Comparison of ENCODE assay signal across 7 mouse cellular contexts in the genomic region with DNA sequence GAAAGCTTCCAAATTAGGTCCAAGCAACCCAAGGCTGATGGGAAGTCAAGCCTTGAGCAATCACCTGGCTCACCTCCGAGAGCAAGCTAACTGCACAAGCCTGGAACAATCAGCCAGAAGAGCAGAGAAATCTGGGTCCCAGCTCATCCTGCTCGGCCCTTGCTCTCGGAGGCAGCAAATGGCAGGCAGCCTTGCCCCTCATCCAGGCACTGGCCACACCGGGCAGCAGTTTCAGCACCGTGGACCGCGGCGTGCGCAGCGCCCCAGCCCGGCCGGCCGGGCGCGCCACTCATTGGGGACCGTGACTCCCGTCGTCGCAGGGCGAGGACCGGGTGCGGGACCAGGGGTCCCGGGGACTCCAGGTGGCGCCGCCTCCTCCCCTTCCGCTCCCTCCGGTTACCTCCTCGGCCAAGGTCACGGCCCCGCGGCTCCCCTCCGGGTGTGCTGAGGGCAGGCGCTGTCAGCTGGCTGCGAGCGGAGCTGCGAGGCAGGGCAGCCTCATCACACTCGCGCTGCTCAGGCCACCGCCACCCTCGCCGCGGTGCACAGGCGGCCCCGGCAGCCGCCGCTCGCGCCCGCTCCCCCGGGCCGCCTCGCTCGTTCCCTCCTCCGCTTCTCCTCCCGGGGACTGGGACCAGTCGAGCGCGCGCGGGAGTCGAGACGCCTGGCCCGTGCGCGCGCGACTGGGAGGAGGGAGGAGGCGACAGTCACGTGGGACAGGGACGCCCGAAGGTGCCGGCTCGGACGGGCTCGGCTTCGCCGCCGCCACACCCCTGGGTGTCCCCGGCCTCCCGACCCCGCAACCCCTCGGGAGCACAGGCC. TPM values are rescaled to one million over a fixed set of nuclear protein-coding genes. Genes with fewer than 3 reads are reported as not detected.
DNase-seq lines count a peak whose midpoint lies in the region; ATAC-seq and TF ChIP-seq lines count a peak whose summit lies in the region.

Gene Rgs7, minus strand, starts transcription at position 640 of the 822 bp plus-strand sequence.

- peak; percentile 87 for ATAC-seq in embryonic facial prominence, embryonic 15.5 days (ENCODE audit: insufficient number of reproducible peaks, low FRiP score, low TSS enrichment, low read depth)
- peak; percentile 54; the same call in 1 of the 2 replicates for ATAC-seq in heart, embryonic 13.5 days (ENCODE audit: extremely low read depth, insufficient number of reproducible peaks, low FRiP score, low TSS enrichment)
- peak; percentile 89 for ATAC-seq in kidney, postnatal 0 days (replicated peaks; ENCODE audit: low FRiP score, low read depth)
- ATAC-seq in midbrain, postnatal 0 days (ENCODE audit: low FRiP score) = peak; percentile 91
- ATAC-seq in stomach, embryonic 16.5 days (ENCODE audit: insufficient read depth, low FRiP score) = peak; percentile 90

- TF ChIP-seq POLR2A in liver, adult 2 months (IDR thresholded peaks at IDR 0.05; ENCODE audit: extremely low read depth, insufficient read depth, low read length) = no peak

- peak; percentile 74 for DNase-seq in brain, embryonic 18.5 days (ENCODE audit: low read depth, low spot score)
- peak; percentile 61 for DNase-seq in kidney, postnatal 0 days (ENCODE audit: low spot score)
- peak; percentile 13 for DNase-seq in liver, adult 2 months (ENCODE audit: extremely low read depth, low read depth, low spot score)
- DNase-seq in midbrain, postnatal 0 days (ENCODE audit: low spot score) = peak; percentile 85

- peak within 1 kb of the TSS; percentile 62 for H3K4me3 ChIP-seq in embryonic facial prominence, embryonic 15.5 days (replicated peaks)
- H3K4me3 ChIP-seq in heart, embryonic 13.5 days = peak within 1 kb of the TSS; percentile 72
- H3K4me3 ChIP-seq in kidney, postnatal 0 days (replicated peaks; ENCODE audit: low read depth, low read length) = peak within 1 kb of the TSS; percentile 53
- H3K4me3 ChIP-seq in liver, adult 2 months (ENCODE audit: insufficient read depth, low read depth, low read length) = peak within 1 kb of the TSS; percentile 64
- H3K4me3 ChIP-seq in midbrain, postnatal 0 days (ENCODE audit: low read depth, low read length) = peak within 1 kb of the TSS; percentile 92
- H3K4me3 ChIP-seq in stomach, embryonic 16.5 days (replicated peaks; ENCODE audit: low read length) = peak within 1 kb of the TSS; percentile 49

- no peaks in the 10 kb centered on the region for H3K79me2 ChIP-seq in liver, adult 2 months (ENCODE audit: control insufficient read depth, insufficient read depth, low read length)

- peak within 1 kb of the TSS; percentile 99 for H3K4me2 ChIP-seq in embryonic facial prominence, embryonic 15.5 days (replicated peaks)
- peak within 1 kb of the TSS; percentile 99 for H3K4me2 ChIP-seq in heart, embryonic 13.5 days
- peak within 1 kb of the TSS; percentile 98 for H3K4me2 ChIP-seq in kidney, postnatal 0 days (ENCODE audit: low read length)
- peak within 1 kb of the TSS; percentile 58 for H3K4me2 ChIP-seq in midbrain, postnatal 0 days (ENCODE audit: low read depth, low read length, poor library complexity, severe bottlenecking)
- H3K4me2 ChIP-seq in stomach, embryonic 16.5 days (ENCODE audit: low read depth, low read length) = peak within 1 kb of the TSS; percentile 78

- no peaks in the 10 kb centered on the region for H3K36me3 ChIP-seq in embryonic facial prominence, embryonic 15.5 days
- H3K36me3 ChIP-seq in heart, embryonic 13.5 days = no peaks in the 10 kb centered on the region
- no peaks in the 10 kb centered on the region for H3K36me3 ChIP-seq in kidney, postnatal 0 days (ENCODE audit: insufficient read depth, low read length)
- H3K36me3 ChIP-seq in liver, adult 2 months (ENCODE audit: control insufficient read depth, insufficient read depth, low read length) = no peaks in the 10 kb centered on the region
- no peaks in the 10 kb centered on the region for H3K36me3 ChIP-seq in midbrain, postnatal 0 days (ENCODE audit: insufficient read depth, low read length)
- H3K36me3 ChIP-seq in stomach, embryonic 16.5 days (ENCODE audit: control insufficient read depth, insufficient read depth, low read length) = no peaks in the 10 kb centered on the region

- TF ChIP-seq CTCF in kidney, postnatal 0 days (IDR thresholded peaks at IDR 0.05; ENCODE audit: low read depth) = peak; percentile 29; the same call in 1 of the 2 replicates
- TF ChIP-seq CTCF in liver, adult 2 months (IDR thresholded peaks at IDR 0.05; ENCODE audit: low read depth, low read length) = no peak
- TF ChIP-seq CTCF in midbrain, postnatal 0 days (IDR thresholded peaks at IDR 0.05) = peak; percentile 27

- no peaks in the 10 kb centered on the region for H3K9me3 ChIP-seq in embryonic facial prominence, embryonic 15.5 days (replicated peaks)
- no peaks in the 10 kb centered on the region for H3K9me3 ChIP-seq in heart, embryonic 13.5 days
- H3K9me3 ChIP-seq in kidney, postnatal 0 days (replicated peaks; ENCODE audit: low read length) = no peaks in the 10 kb centered on the region
- no peaks in the 10 kb centered on the region for H3K9me3 ChIP-seq in midbrain, postnatal 0 days (ENCODE audit: low read length)
- H3K9me3 ChIP-seq in stomach, embryonic 16.5 days (replicated peaks; ENCODE audit: control insufficient read depth, low read length) = no peaks in the 10 kb centered on the region

- under 1% methylated on average over 68 of the region's 82 CpGs for WGBS in embryonic facial prominence, embryonic 15.5 days
- WGBS in heart, embryonic 13.5 days = under 1% methylated on average over 64 of the region's 82 CpGs
- WGBS in kidney, postnatal 0 days = under 1% methylated on average over 65 of the region's 82 CpGs
- WGBS in liver, adult 2 months = 2% methylated on average over 82 of the region's 82 CpGs
- WGBS in midbrain, postnatal 0 days = 0% methylated on average over 42 of the region's 82 CpGs
- WGBS in stomach, embryonic 16.5 days = under 1% methylated on average over 53 of the region's 82 CpGs

- H3K27ac ChIP-seq in embryonic facial prominence, embryonic 15.5 days (replicated peaks) = no peak within 1 kb of the TSS
- no peak within 1 kb of the TSS for H3K27ac ChIP-seq in heart, embryonic 13.5 days (replicated peaks)
- H3K27ac ChIP-seq in kidney, postnatal 0 days = no peak within 1 kb of the TSS
- H3K27ac ChIP-seq in liver, adult 2 months (replicated peaks; ENCODE audit: insufficient read depth, low read depth, low read length) = no peak within 1 kb of the TSS
- H3K27ac ChIP-seq in midbrain, postnatal 0 days (ENCODE audit: low read depth, low read length) = peak within 1 kb of the TSS; percentile 90
- H3K27ac ChIP-seq in stomach, embryonic 16.5 days (ENCODE audit: low read length) = no peak within 1 kb of the TSS

- peaks cover 11% of the 10 kb centered on the region for H3K4me1 ChIP-seq in embryonic facial prominence, embryonic 15.5 days
- H3K4me1 ChIP-seq in heart, embryonic 13.5 days = peaks cover 5% of the 10 kb centered on the region
- peaks cover 5% of the 10 kb centered on the region; the same call in 1 of the 2 replicates for H3K4me1 ChIP-seq in kidney, postnatal 0 days (replicated peaks; ENCODE audit: insufficient read depth, low read length)
- H3K4me1 ChIP-seq in liver, adult 2 months (ENCODE audit: control insufficient read depth, insufficient read depth, low read length) = 0 out of 2 replicates have a peak, but pooled peaks cover 2% of the 10 kb centered on the region
- 0 out of 2 replicates have a peak, but pooled peaks cover 2% of the 10 kb centered on the region for H3K4me1 ChIP-seq in midbrain, postnatal 0 days (ENCODE audit: insufficient read depth, low read length)
- H3K4me1 ChIP-seq in stomach, embryonic 16.5 days (ENCODE audit: control insufficient read depth, insufficient read depth, low read length) = 0 out of 2 replicates have a peak, but pooled peaks cover 3% of the 10 kb centered on the region

- peak within 1 kb of the TSS; percentile 37 for H3K9ac ChIP-seq in embryonic facial prominence, embryonic 15.5 days
- peak within 1 kb of the TSS; percentile 76 for H3K9ac ChIP-seq in heart, embryonic 13.5 days
- H3K9ac ChIP-seq in kidney, postnatal 0 days (ENCODE audit: low read depth, low read length) = 0 out of 2 replicates have a peak within 1 kb of the TSS, but pooled peaks have one; percentile 38
- H3K9ac ChIP-seq in liver, adult 2 months (ENCODE audit: low read depth, low read length) = peak within 1 kb of the TSS; percentile 53
- peak within 1 kb of the TSS; percentile 89 for H3K9ac ChIP-seq in midbrain, postnatal 0 days (replicated peaks; ENCODE audit: low read length, poor library complexity, severe bottlenecking)
- H3K9ac ChIP-seq in stomach, embryonic 16.5 days (ENCODE audit: low read length) = peak within 1 kb of the TSS; percentile 63

- peaks cover 17% of the 10 kb centered on the region for H3K27me3 ChIP-seq in embryonic facial prominence, embryonic 15.5 days
- peaks cover 35% of the 10 kb centered on the region for H3K27me3 ChIP-seq in heart, embryonic 13.5 days (replicated peaks)
- peaks cover 7% of the 10 kb centered on the region; the same call in 1 of the 2 replicates for H3K27me3 ChIP-seq in kidney, postnatal 0 days (ENCODE audit: insufficient read depth, low read length)
- peaks cover 3% of the 10 kb centered on the region for H3K27me3 ChIP-seq in liver, adult 2 months (ENCODE audit: control insufficient read depth, insufficient read depth, low read length)
- H3K27me3 ChIP-seq in midbrain, postnatal 0 days (ENCODE audit: insufficient read depth, low read length) = no peaks in the 10 kb centered on the region
- H3K27me3 ChIP-seq in stomach, embryonic 16.5 days (ENCODE audit: control insufficient read depth, insufficient read depth, low read length) = peaks cover 8% of the 10 kb centered on the region; the same call in 1 of the 2 replicates

RNA-seq across cellular contexts. Expression of gene Rgs7, which starts in this region (rescaled TPM):
- 0.91 and 1.2 TPM in 2 replicates for polyA plus RNA-seq in embryonic facial prominence, embryonic 15.5 days (2015; fragmentation: Nextera tagmentation; extraction: Ambion mirVana)
- 0.53 and 1.1 TPM in 2 replicates for polyA plus RNA-seq in heart, embryonic 13.5 days (2015; fragmentation: Nextera tagmentation; extraction: Ambion mirVana)
- polyA plus RNA-seq in kidney, postnatal 0 days (2015; fragmentation: Nextera tagmentation; extraction: Ambion mirVana) = 0.40 and 0.53 TPM in 2 replicates
- total RNA-seq in liver, adult 2 months (2014; rRNA removed) = 0.09 and 0.40 TPM in 2 replicates
- polyA plus RNA-seq in liver, adult 2 months (2012; rRNA removed) = 0.11 TPM in 1 of 2 replicates, not detected in the other
- 40.5 and 42.8 TPM in 2 replicates for total RNA-seq in midbrain, postnatal 0 days (2014; rRNA removed)
- polyA plus RNA-seq in midbrain, postnatal 0 days (2015; fragmentation: Nextera tagmentation; extraction: Ambion mirVana) = 48.1 and 50.3 TPM in 2 replicates
- polyA plus RNA-seq in stomach, embryonic 16.5 days (2015; fragmentation: Nextera tagmentation; extraction: Ambion mirVana) = 1.3 and 1.9 TPM in 2 replicates

Comparison
In these comparisons a context has a peak if more than half of its experiments do, and no peak if none do; other contexts are left out.
1. RNA of gene Rgs7 (total RNA-seq): 40.5 to 42.8 TPM in midbrain, postnatal 0 days; 0.09 to 0.40 TPM in liver, adult 2 months; every median in the first group is over 10 times any median in the second.
2. RNA of gene Rgs7 (polyA plus RNA-seq): 48.1 to 50.3 TPM in midbrain, postnatal 0 days; 1.3 to 1.9 TPM in stomach, embryonic 16.5 days, 0.91 to 1.2 TPM in embryonic facial prominence, embryonic 15.5 days, 0.53 to 1.1 TPM in heart, embryonic 13.5 days, 0.40 to 0.53 TPM in kidney, postnatal 0 days and 0.11 TPM in liver, adult 2 months; every median in the first group is over 10 times any median in the second.
3. Peak in DNase-seq, ATAC-seq, H3K4me3 ChIP-seq, H3K9ac ChIP-seq and H3K4me2 ChIP-seq in kidney, postnatal 0 days; RNA of the gene not detected or under 1 TPM.
4. Peak in DNase-seq, H3K4me3 ChIP-seq and H3K9ac ChIP-seq in liver, adult 2 months; RNA of the gene not detected or under 1 TPM.
5. DNase-seq: peak in every context shown above with its lines; median percentile 85 in midbrain, postnatal 0 days; 74 in brain, embryonic 18.5 days; 61 in kidney, postnatal 0 days; 13 in liver, adult 2 months.
6. H3K9ac ChIP-seq: peak in every context shown above with its lines; median percentile 89 in midbrain, postnatal 0 days; 76 in heart, embryonic 13.5 days; 63 in stomach, embryonic 16.5 days; 53 in liver, adult 2 months; 38 in kidney, postnatal 0 days; 37 in embryonic facial prominence, embryonic 15.5 days.
7. Peak in every context shown above with its lines, with median percentiles within 50 percentile points of each other: ATAC-seq, H3K4me2 ChIP-seq and H3K4me3 ChIP-seq.